Mouse (Mus musculus) thymus, adult 2 months (tissue): Measurements from ENCODE around the gene Hmcn2.

Source experiments
- CTCF ChIP-seq: fragments of 200-500 bp; IDR thresholded peaks from 2 replicates; pipeline ENCODE4 v1.5.1; 2012; ENCODE audit warnings: mild to moderate bottlenecking, control low read depth, low read length, moderate library complexity, borderline replicate concordance; ENCODE audit not compliant: control insufficient read depth, poor library complexity, insufficient read depth; ENCODE audit errors: extremely low read depth
- POLR2A ChIP-seq: fragments of 200-500 bp; IDR thresholded peaks from 2 replicates; pipeline ENCODE4 v1.6.1; 2012; ENCODE audit warnings: mild to moderate bottlenecking, low read length, control low read depth, moderate library complexity; ENCODE audit not compliant: control insufficient read depth, poor library complexity, insufficient read depth; ENCODE audit errors: extremely low read depth

GRCm38 (mm10) chr2:31422576-31422975, 108.4 kb downstream of the Hmcn2 start:
- TF ChIP-seq CTCF: no peak
- TF ChIP-seq POLR2A: no peak
